In genomic region chr17:87330921-87331291, GRCm38 (mm10) we compare ENCODE assay signal across 8 mouse cellular contexts. TPM values are rescaled to one million over a fixed set of nuclear protein-coding genes. Genes with fewer than 3 reads are reported as not detected.
DNase-seq lines count a peak whose midpoint lies in the region; ATAC-seq and TF ChIP-seq lines count a peak whose summit lies in the region.

No protein-coding gene starts in this region.

- no peaks in the 10 kb centered on the region for H3K36me3 ChIP-seq in kidney, embryonic 14.5 days (ENCODE audit: control insufficient read depth, insufficient read depth, low read length)
- H3K36me3 ChIP-seq in heart, embryonic 12.5 days = no peaks in the 10 kb centered on the region
- no peaks in the 10 kb centered on the region for H3K36me3 ChIP-seq in limb, embryonic 15.5 days
- H3K36me3 ChIP-seq in neural tube, embryonic 12.5 days = no peaks in the 10 kb centered on the region

- peak; percentile 48; the same call in 1 of the 2 replicates for TF ChIP-seq POLR2A in cerebellum, adult 2 months (IDR thresholded peaks at IDR 0.05; ENCODE audit: borderline replicate concordance, insufficient read depth, low read length)

- H3K9ac ChIP-seq in kidney, embryonic 14.5 days (ENCODE audit: low read depth, low read length) = no peak overlapping the region
- H3K9ac ChIP-seq in heart, embryonic 12.5 days = no peak overlapping the region
- H3K9ac ChIP-seq in limb, embryonic 15.5 days = no peak overlapping the region
- peak overlapping the region; percentile 47; the same call in 1 of the 2 replicates for H3K9ac ChIP-seq in neural tube, embryonic 12.5 days

- H3K27ac ChIP-seq in kidney, embryonic 14.5 days (ENCODE audit: low read depth, low read length) = peak overlapping the region; percentile 47; the same call in 1 of the 2 replicates
- peak overlapping the region; percentile 88 for H3K27ac ChIP-seq in cerebellum, adult 2 months (ENCODE audit: insufficient read depth, low read length)
- H3K27ac ChIP-seq in heart, embryonic 12.5 days (ENCODE audit: poor library complexity, severe bottlenecking) = no peak overlapping the region
- H3K27ac ChIP-seq in limb, embryonic 15.5 days = peak overlapping the region; percentile 55
- H3K27ac ChIP-seq in neural tube, embryonic 12.5 days = peak overlapping the region; percentile 79

- H3K9me3 ChIP-seq in kidney, embryonic 14.5 days (ENCODE audit: control insufficient read depth, low read length) = no peaks in the 10 kb centered on the region
- H3K9me3 ChIP-seq in heart, embryonic 12.5 days (replicated peaks) = no peaks in the 10 kb centered on the region
- no peaks in the 10 kb centered on the region for H3K9me3 ChIP-seq in limb, embryonic 15.5 days
- H3K9me3 ChIP-seq in neural tube, embryonic 12.5 days = no peaks in the 10 kb centered on the region

- no peaks in the 10 kb centered on the region for H3K27me3 ChIP-seq in kidney, embryonic 14.5 days (ENCODE audit: control insufficient read depth, insufficient read depth, low read length)
- H3K27me3 ChIP-seq in cerebellum, adult 2 months (ENCODE audit: control insufficient read depth, insufficient read depth, low read length) = no peaks in the 10 kb centered on the region
- peaks cover 30% of the 10 kb centered on the region for H3K27me3 ChIP-seq in heart, embryonic 12.5 days (replicated peaks)
- no peaks in the 10 kb centered on the region; the same call in 1 of the 2 replicates for H3K27me3 ChIP-seq in limb, embryonic 15.5 days
- H3K27me3 ChIP-seq in neural tube, embryonic 12.5 days (replicated peaks) = no peaks in the 10 kb centered on the region

- H3K4me3 ChIP-seq in kidney, embryonic 14.5 days (ENCODE audit: low read length) = no peak overlapping the region
- H3K4me3 ChIP-seq in cerebellum, adult 2 months (replicated peaks; ENCODE audit: insufficient read depth, low read depth, low read length) = peak overlapping the region; percentile 24
- peak overlapping the region; percentile 14; the same call in 1 of the 2 replicates for H3K4me3 ChIP-seq in heart, embryonic 12.5 days
- H3K4me3 ChIP-seq in limb, embryonic 15.5 days = no peak overlapping the region
- no peak overlapping the region for H3K4me3 ChIP-seq in neural tube, embryonic 12.5 days

- DNase-seq in kidney, adult 18-20 months = no peak
- DNase-seq in cerebellum, adult 2 months = peak in 1 of 2 experiments; percentile 83
- no peak for DNase-seq in thymus, postnatal 10 days (ENCODE audit: low spot score in 2 of 2)
- DNase-seq in thymus, postnatal 4 days = no peak

- peak overlapping the region; percentile 15 for H3K4me2 ChIP-seq in kidney, embryonic 14.5 days (replicated peaks; ENCODE audit: low read depth, low read length)
- peak overlapping the region; percentile 51 for H3K4me2 ChIP-seq in heart, embryonic 12.5 days
- H3K4me2 ChIP-seq in limb, embryonic 15.5 days = peak overlapping the region; percentile 22; the same call in 1 of the 2 replicates
- H3K4me2 ChIP-seq in neural tube, embryonic 12.5 days (replicated peaks) = peak overlapping the region; percentile 46

- no peak for TF ChIP-seq CTCF in cerebellum, adult 2 months (IDR thresholded peaks at IDR 0.05; ENCODE audit: borderline replicate concordance, insufficient read depth, low read depth, low read length)

- ATAC-seq in kidney, embryonic 14.5 days (ENCODE audit: low FRiP score, low TSS enrichment) = peak; percentile 75
- peak; percentile 54 for ATAC-seq in heart, embryonic 12.5 days (ENCODE audit: insufficient number of reproducible peaks, low FRiP score)
- no peak; the same call in 1 of the 2 replicates for ATAC-seq in limb, embryonic 15.5 days (ENCODE audit: insufficient number of reproducible peaks, low FRiP score, low TSS enrichment, low read depth)
- ATAC-seq in neural tube, embryonic 12.5 days (ENCODE audit: low FRiP score, low read depth) = peak; percentile 59

- WGBS in kidney, embryonic 14.5 days = 2% methylated on average over 11 of the region's 11 CpGs
- under 1% methylated on average over 11 of the region's 11 CpGs for WGBS in cerebellum, adult 2 months
- WGBS in heart, embryonic 12.5 days = 0% methylated on average over 11 of the region's 11 CpGs
- 5% methylated on average over 11 of the region's 11 CpGs for WGBS in limb, embryonic 15.5 days
- 2% methylated on average over 11 of the region's 11 CpGs for WGBS in neural tube, embryonic 12.5 days

- H3K4me1 ChIP-seq in kidney, embryonic 14.5 days (ENCODE audit: control insufficient read depth, insufficient read depth, low read length) = peaks cover 23% of the 10 kb centered on the region
- H3K4me1 ChIP-seq in cerebellum, adult 2 months (ENCODE audit: control insufficient read depth, insufficient read depth, low read length) = peaks cover 59% of the 10 kb centered on the region
- H3K4me1 ChIP-seq in heart, embryonic 12.5 days (replicated peaks) = peaks cover 33% of the 10 kb centered on the region
- peaks cover 40% of the 10 kb centered on the region for H3K4me1 ChIP-seq in limb, embryonic 15.5 days
- H3K4me1 ChIP-seq in neural tube, embryonic 12.5 days = peaks cover 58% of the 10 kb centered on the region

RNA-seq across cellular contexts. Expression of gene Ttc7, which starts 48.2 kb away (rescaled TPM):
- 4.0 and 5.7 TPM in 2 replicates for polyA plus RNA-seq in kidney, embryonic 14.5 days (2014; fragmentation: Nextera tagmentation; extraction: Ambion mirVana)
- 5.9 and 6.3 TPM in 2 replicates for polyA plus RNA-seq in cerebellum, adult 2 months (2012; rRNA removed)
- 2.4 and 3.2 TPM in 2 replicates for polyA plus RNA-seq in heart, embryonic 12.5 days (2016; fragmentation: Nextera tagmentation; extraction: Ambion mirVana)
- 11.6 and 14.9 TPM in 2 replicates for polyA plus RNA-seq in limb, embryonic 15.5 days (2015; fragmentation: Nextera tagmentation; extraction: Ambion mirVana)
- polyA plus RNA-seq in neural tube, embryonic 12.5 days (2016; fragmentation: Nextera tagmentation; extraction: Ambion mirVana) = 5.1 and 5.9 TPM in 2 replicates

Comparison
In these comparisons a context has a peak if more than half of its experiments do, and no peak if none do; other contexts are left out.
1. H3K4me3 ChIP-seq: peak in cerebellum, adult 2 months (single experiment) and heart, embryonic 12.5 days (single experiment); none in kidney, embryonic 14.5 days (single experiment), limb, embryonic 15.5 days (single experiment) and neural tube, embryonic 12.5 days (single experiment).
2. Peak in every context shown above with its lines, with median percentiles within 50 percentile points of each other: H3K4me2 ChIP-seq.